Mouse (Mus musculus): ENCODE data around the gene Gart. TPM values are rescaled to one million over a fixed set of nuclear protein-coding genes. Genes with fewer than 3 reads are reported as not detected.

Gene Gart
- total RNA-seq, 1 experiment from 2014 or later: 45.6 TPM

DNA sequence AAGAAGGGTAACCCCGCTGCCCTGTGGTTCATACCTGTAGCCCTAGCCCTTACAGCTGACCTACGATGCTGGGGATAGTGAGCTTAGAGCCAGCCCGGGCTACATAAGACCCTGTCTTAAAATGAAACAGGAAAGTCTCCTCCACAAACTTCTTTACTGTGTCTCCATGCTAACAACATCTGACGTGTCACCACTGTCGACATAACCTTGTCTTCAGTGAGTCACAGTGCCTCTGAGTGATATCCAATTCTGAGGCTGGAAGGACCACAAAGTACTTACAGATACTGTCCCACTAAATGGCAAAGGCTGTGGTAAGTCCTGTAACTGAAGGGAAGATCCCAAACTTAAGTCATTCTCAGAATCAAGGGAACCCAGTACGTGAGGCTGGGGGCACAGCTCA, 60.5 kb downstream of the Gart start:
- ATAC-seq (replicated peaks; ENCODE audit: insufficient number of reproducible peaks, low FRiP score, low TSS enrichment, poor library complexity, severe bottlenecking): no peak

DNA sequence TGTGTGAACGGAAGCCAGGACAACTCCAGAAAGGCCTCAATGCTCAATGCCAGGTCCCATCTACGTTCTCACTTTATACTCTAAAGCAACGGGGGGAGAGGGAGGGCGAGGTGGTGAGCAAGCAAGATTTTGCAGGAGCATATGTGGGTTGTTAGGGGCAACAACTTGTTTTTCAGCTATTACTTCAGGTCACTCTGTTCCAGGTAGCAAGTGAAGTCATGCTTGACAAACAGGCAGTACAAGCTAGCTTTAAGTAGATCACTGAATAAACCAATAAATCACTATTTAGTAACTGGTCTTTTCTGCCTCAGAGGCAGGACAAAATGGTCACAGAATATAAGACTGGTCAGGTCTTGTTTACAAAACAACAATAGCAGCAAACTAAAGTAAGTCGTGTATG, 61.1 kb downstream of the Gart start:
- no peak for ATAC-seq (replicated peaks; ENCODE audit: insufficient number of reproducible peaks, low FRiP score, low TSS enrichment, poor library complexity, severe bottlenecking)

DNA sequence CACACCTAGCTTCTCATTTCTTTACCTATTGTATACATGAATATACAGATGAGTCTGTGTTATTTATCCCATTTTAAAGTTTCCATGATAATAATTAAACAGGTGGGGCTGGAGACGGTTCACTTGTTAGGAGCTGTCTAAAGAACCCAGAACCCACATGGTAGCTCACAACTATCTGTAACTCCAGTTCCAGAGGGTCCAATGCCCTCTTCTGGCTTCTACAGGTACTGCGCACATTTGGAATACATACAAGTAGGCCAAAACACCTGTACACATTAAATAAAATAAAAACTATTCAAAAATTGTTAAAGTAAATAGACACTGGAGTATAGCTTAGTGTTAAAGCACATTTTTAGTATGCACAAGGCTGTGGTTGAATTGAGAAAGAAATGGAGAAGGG, 64.4 kb downstream of the Gart start:
- ATAC-seq (replicated peaks; ENCODE audit: insufficient number of reproducible peaks, low FRiP score, low TSS enrichment, poor library complexity, severe bottlenecking): no peak

DNA sequence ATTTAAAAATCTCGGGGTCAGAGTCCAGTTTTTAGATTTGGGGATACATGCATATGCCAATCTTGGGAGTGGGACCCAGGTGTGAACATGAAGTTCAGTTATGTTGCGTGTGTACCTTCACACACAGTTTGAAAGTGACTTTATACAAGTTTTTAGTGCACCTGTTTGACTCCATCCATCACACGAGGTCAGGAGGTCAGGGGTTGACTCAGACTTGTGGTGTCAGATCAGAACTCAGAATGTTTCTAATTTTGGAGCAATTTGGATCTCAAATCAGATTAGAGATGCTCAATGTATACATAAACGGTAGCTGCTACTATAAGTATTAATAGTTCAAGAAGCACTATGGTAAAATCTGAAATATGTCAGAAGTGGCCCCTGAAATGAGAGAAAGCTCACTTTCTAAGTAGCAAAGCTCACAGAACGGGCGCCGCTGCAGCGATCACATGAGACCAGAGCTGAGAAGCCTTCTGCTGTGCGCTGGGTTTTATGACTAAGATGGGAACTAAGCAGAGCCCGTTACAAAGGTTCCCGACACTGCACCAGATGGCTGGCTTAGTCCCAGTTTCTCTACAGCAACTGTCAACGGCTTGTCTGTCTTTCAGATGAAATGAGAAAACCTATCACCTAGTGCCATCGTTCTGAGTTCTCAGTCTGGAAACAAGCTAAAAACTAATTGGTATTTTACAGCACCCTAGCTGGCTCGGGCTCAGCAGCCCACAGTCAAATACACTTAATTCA, 67.6 kb downstream of the Gart start:
- ATAC-seq (replicated peaks; ENCODE audit: insufficient number of reproducible peaks, low FRiP score, low TSS enrichment, poor library complexity, severe bottlenecking): no peak

DNA sequence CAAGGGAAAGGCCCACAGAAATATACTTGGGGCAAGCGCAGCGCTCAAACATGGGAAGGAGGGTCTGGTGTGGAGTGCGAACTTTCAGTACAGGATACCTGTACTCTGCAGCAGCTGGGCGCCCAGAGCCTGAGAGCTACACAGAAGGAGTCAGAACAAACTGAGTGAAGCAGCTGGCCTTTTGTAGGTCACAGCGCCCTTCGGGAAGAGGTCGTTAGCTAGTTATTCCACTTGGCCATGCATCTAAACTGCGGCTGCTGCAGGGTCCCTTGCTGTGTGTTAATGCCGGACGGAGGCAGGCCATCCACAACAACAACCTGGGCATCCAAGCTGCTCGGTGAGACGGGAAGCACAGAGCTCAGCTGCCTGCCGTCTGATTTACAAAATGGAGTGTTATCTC, 71.6 kb downstream of the Gart start:
- no peak for ATAC-seq (replicated peaks; ENCODE audit: insufficient number of reproducible peaks, low FRiP score, low TSS enrichment, poor library complexity, severe bottlenecking)

Other genes with a start within 250 kb of the Gart start
- gene Il10rb, start 240.8 kb downstream of the Gart start, total RNA-seq (2017): 86.7 to 144 TPM (median 102 TPM) in 3 replicates
- 91.0 to 131 TPM (median 108 TPM) in 3 replicates for gene Ifnar1, start 161.7 kb downstream of the Gart start, total RNA-seq (2017)
- 28.8 to 49.4 TPM (median 38.9 TPM) in 3 replicates for gene Ifngr2, start 99.9 kb downstream of the Gart start, total RNA-seq (2017)
- 44.6 to 80.4 TPM (median 63.0 TPM) in 3 replicates for gene Tmem50b, start 49.2 kb downstream of the Gart start, total RNA-seq (2017)
- 1.1 to 3.1 TPM (median 1.6 TPM) in 3 replicates for gene Dnajc28, start 27.9 kb downstream of the Gart start, total RNA-seq (2017)
- gene Son, start 554 bp upstream of the Gart start, total RNA-seq (2017): 374 to 473 TPM (median 406 TPM) in 3 replicates
- 44.3 to 63.9 TPM (median 50.9 TPM) in 3 replicates for gene Donson, start 41.8 kb upstream of the Gart start, total RNA-seq (2017)
- gene Cryzl1, start 82.0 kb upstream of the Gart start, total RNA-seq (2017): 77.1 to 114 TPM (median 103 TPM) in 3 replicates
- 17.6 to 27.7 TPM (median 24.7 TPM) in 3 replicates for gene Itsn1, start 82.3 kb upstream of the Gart start, total RNA-seq (2017)